8 mouse cellular contexts compared by ENCODE assay signal in the genomic region with DNA sequence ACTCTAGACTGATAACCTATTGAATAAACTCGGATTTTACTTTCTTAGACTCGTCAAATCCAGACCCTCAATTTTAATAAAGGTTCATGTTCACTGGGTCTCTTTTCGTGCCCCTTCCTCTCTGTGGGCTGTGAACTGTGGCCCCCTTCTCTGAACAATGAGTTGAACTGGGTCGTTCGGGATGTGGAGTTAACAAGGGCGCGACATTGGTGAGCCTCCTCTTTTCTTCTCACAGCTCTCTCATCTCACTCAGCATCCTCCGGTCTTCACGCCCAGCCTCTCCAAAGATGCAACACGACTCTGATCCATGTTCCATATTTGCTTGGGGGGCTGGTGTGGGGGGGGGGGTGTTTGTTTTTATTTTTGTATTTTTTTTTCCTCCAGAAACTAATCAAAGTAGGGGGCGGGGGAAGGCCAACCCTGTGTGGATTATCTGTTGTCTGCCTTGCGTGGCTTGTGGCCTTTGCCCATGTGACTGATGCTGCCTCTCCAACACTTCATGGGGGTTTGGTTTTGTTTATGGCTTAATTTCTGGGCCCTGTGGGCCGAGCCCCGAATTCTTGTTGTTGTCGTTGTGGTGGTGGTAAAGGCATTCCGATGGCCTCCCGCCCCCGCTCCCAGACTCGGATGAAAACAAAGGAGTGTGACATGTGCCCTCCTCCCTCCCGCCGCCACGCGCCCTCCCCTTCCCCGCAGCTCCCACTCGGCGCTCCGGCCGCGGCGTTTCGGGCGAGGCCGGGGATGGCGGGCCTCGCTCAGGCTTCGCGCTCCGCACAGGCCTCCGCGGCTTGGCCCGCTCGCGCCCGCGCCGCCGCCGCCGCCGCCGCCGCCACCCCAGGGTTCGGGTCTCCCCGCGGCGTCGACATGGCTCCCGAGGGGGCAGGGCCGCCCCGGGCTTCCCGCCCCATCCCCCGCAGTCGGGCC. TPM values are rescaled to one million over a fixed set of nuclear protein-coding genes. Genes with fewer than 3 reads are reported as not detected.
A peak's percentile ranks its signal among the peaks of the same experiment; 100 is the strongest.
DNase-seq lines count a peak whose midpoint lies in the region; ATAC-seq and TF ChIP-seq lines count a peak whose summit lies in the region.

No protein-coding gene starts in this region.

- peaks cover 39% of the 10 kb centered on the region for H3K4me1 ChIP-seq in embryonic facial prominence, embryonic 10.5 days
- H3K4me1 ChIP-seq in intestine, embryonic 16.5 days (ENCODE audit: control insufficient read depth, insufficient read depth, low read length), result peaks cover 3% of the 10 kb centered on the region
- H3K4me1 ChIP-seq in limb, embryonic 10.5 days, result peaks cover 15% of the 10 kb centered on the region
- H3K4me1 ChIP-seq in midbrain, embryonic 10.5 days, result peaks cover 41% of the 10 kb centered on the region
- H3K4me1 ChIP-seq in small intestine, adult 2 months (ENCODE audit: control insufficient read depth, insufficient read depth, insufficient read length, low read length), result peaks cover 4% of the 10 kb centered on the region; the same call in 1 of the 2 replicates

- peak overlapping the region; percentile 76 for H3K4me2 ChIP-seq in intestine, embryonic 16.5 days (ENCODE audit: low read depth, low read length)

- no peak for TF ChIP-seq CTCF in small intestine, adult 2 months (IDR thresholded peaks at IDR 0.05; ENCODE audit: extremely low read depth, insufficient read length, insufficient replicate concordance, low read depth, low read length)

- H3K27me3 ChIP-seq in embryonic facial prominence, embryonic 10.5 days (replicated peaks; ENCODE audit: low read depth, poor library complexity, severe bottlenecking), result no peaks in the 10 kb centered on the region
- no peaks in the 10 kb centered on the region for H3K27me3 ChIP-seq in intestine, embryonic 16.5 days (replicated peaks; ENCODE audit: control insufficient read depth, insufficient read depth, low read length)
- no peaks in the 10 kb centered on the region for H3K27me3 ChIP-seq in limb, embryonic 10.5 days (ENCODE audit: low read depth, poor library complexity, severe bottlenecking)
- H3K27me3 ChIP-seq in midbrain, embryonic 10.5 days (ENCODE audit: low read depth, poor library complexity, severe bottlenecking), result no peaks in the 10 kb centered on the region
- no peaks in the 10 kb centered on the region for H3K27me3 ChIP-seq in small intestine, adult 2 months (ENCODE audit: control insufficient read depth, insufficient read depth, low read length)

- peak overlapping the region; percentile 98 for H3K9ac ChIP-seq in intestine, embryonic 16.5 days (ENCODE audit: low read depth, low read length)

- DNase-seq in 416B (ENCODE audit: low read depth), result peak; percentile 40
- peak; percentile 67 for DNase-seq in adrenal gland, postnatal 14 days
- DNase-seq in embryonic facial prominence, embryonic 10.5 days (ENCODE audit: low spot score), result peak; percentile 82
- peak; percentile 52 to 69 for DNase-seq in gastrocnemius, postnatal 4 days (ENCODE audit: low spot score in 2 of 2)
- peak; percentile 83 for DNase-seq in limb, embryonic 10.5 days (ENCODE audit: low spot score)
- DNase-seq in midbrain, embryonic 10.5 days (ENCODE audit: low spot score), result peak; percentile 77

- H3K27ac ChIP-seq in embryonic facial prominence, embryonic 10.5 days (replicated peaks), result peak overlapping the region; percentile 100
- H3K27ac ChIP-seq in intestine, embryonic 16.5 days (ENCODE audit: low read length), result peak overlapping the region; percentile 95
- H3K27ac ChIP-seq in limb, embryonic 10.5 days, result peak overlapping the region; percentile 100
- H3K27ac ChIP-seq in midbrain, embryonic 10.5 days (replicated peaks), result peak overlapping the region; percentile 100
- H3K27ac ChIP-seq in small intestine, adult 2 months (ENCODE audit: insufficient read depth, low read depth, low read length), result peak overlapping the region; percentile 22; the same call in 1 of the 2 replicates

- H3K9me3 ChIP-seq in embryonic facial prominence, embryonic 10.5 days, result no peaks in the 10 kb centered on the region
- H3K9me3 ChIP-seq in intestine, embryonic 16.5 days (ENCODE audit: control insufficient read depth, low read length), result no peaks in the 10 kb centered on the region
- no peaks in the 10 kb centered on the region for H3K9me3 ChIP-seq in limb, embryonic 10.5 days (replicated peaks)
- H3K9me3 ChIP-seq in midbrain, embryonic 10.5 days (replicated peaks), result no peaks in the 10 kb centered on the region

- under 1% methylated on average over 63 of the region's 63 CpGs for WGBS in embryonic facial prominence, embryonic 10.5 days
- under 1% methylated on average over 46 of the region's 63 CpGs for WGBS in intestine, embryonic 16.5 days
- WGBS in limb, embryonic 10.5 days, result under 1% methylated on average over 50 of the region's 63 CpGs
- under 1% methylated on average over 50 of the region's 63 CpGs for WGBS in midbrain, embryonic 10.5 days
- WGBS in small intestine, adult 2 months, result under 1% methylated on average over 63 of the region's 63 CpGs

- peak; percentile 31 for ATAC-seq in intestine, embryonic 16.5 days

- peak overlapping the region; percentile 94 for H3K4me3 ChIP-seq in embryonic facial prominence, embryonic 10.5 days
- peak overlapping the region; percentile 91 for H3K4me3 ChIP-seq in intestine, embryonic 16.5 days (ENCODE audit: low read length)
- peak overlapping the region; percentile 98 for H3K4me3 ChIP-seq in limb, embryonic 10.5 days
- H3K4me3 ChIP-seq in midbrain, embryonic 10.5 days, result peak overlapping the region; percentile 93
- H3K4me3 ChIP-seq in small intestine, adult 2 months (ENCODE audit: low read depth, low read length), result peak overlapping the region; percentile 96

- H3K36me3 ChIP-seq in embryonic facial prominence, embryonic 10.5 days (replicated peaks), result peaks cover 24% of the 10 kb centered on the region
- no peaks in the 10 kb centered on the region for H3K36me3 ChIP-seq in intestine, embryonic 16.5 days (ENCODE audit: control insufficient read depth, insufficient read depth, low read length)
- H3K36me3 ChIP-seq in limb, embryonic 10.5 days, result peaks cover 26% of the 10 kb centered on the region
- peaks cover 32% of the 10 kb centered on the region for H3K36me3 ChIP-seq in midbrain, embryonic 10.5 days
- H3K36me3 ChIP-seq in small intestine, adult 2 months (ENCODE audit: control insufficient read depth, insufficient read depth, low read length), result no peaks in the 10 kb centered on the region

- TF ChIP-seq POLR2A in small intestine, adult 2 months (IDR thresholded peaks at IDR 0.05; ENCODE audit: low read depth, low read length), result no peak

RNA-seq across cellular contexts. Expression of a gene that starts 2.0 kb away (rescaled TPM):
- 39.8 and 46.1 TPM in 2 replicates for total RNA-seq in adrenal gland, postnatal 14 days (2021)
- polyA plus RNA-seq in embryonic facial prominence, embryonic 10.5 days (2016; fragmentation: Nextera tagmentation; extraction: Ambion mirVana), result 171 and 174 TPM in 2 replicates
- total RNA-seq in gastrocnemius, postnatal 4 days (2021), result 10 to 100 TPM; 49.3 to 56.5 TPM
- polyA plus RNA-seq in intestine, embryonic 16.5 days (2015; fragmentation: Nextera tagmentation; extraction: Ambion mirVana), result 33.3 and 34.6 TPM in 2 replicates
- 137 and 162 TPM in 2 replicates for polyA plus RNA-seq in limb, embryonic 10.5 days (2016; fragmentation: Nextera tagmentation; extraction: Ambion mirVana)
- 223 and 267 TPM in 2 replicates for polyA plus RNA-seq in midbrain, embryonic 10.5 days (2016; fragmentation: Nextera tagmentation; extraction: Ambion mirVana)
- 1.9 and 2.9 TPM in 2 replicates for polyA plus RNA-seq in small intestine, adult 2 months (2012; rRNA removed)

Comparison
In these comparisons a context has a peak if more than half of its experiments do, and no peak if none do; other contexts are left out.
1. Peak in every context shown above with its lines: DNase-seq, ATAC-seq, H3K4me3 ChIP-seq and H3K27ac ChIP-seq.
2. H3K27ac ChIP-seq: peak in every context shown above with its lines; median percentile 100 in embryonic facial prominence, embryonic 10.5 days; 100 in limb, embryonic 10.5 days; 100 in midbrain, embryonic 10.5 days; 95 in intestine, embryonic 16.5 days; 22 in small intestine, adult 2 months.